Mouse (Mus musculus) limb, embryonic 11.5 days (tissue): ENCODE measurements around the gene Cxcl15. TPM values are rescaled to one million over a fixed set of nuclear protein-coding genes. Genes with fewer than 3 reads are reported as not detected.
"Not testable (repeated sequence)": the region's sequence is repeated elsewhere in the genome, so short reads cannot be mapped to it uniquely, and the experiment has no call there.

Experiments used
- ATAC-seq: fragments of 200-750 bp; cut with Nextera tagmentation; 2 replicates; pipeline ENCODE4 v1.8.0; 2017; ENCODE audit warnings: low read depth; ENCODE audit not compliant: insufficient number of reproducible peaks, low FRiP score, low TSS enrichment
- DNase-seq: peaks from one replicate; pipeline ENCODE4 v3.0.0-alpha.2; 2015; ENCODE audit warnings: low spot score
- H3K27ac ChIP-seq: fragments of 300-500 bp; sonication (generic); replicated peaks from 2 replicates; pipeline ENCODE4 v1.5.1; 2014; ENCODE audit warnings: low read depth, mild to moderate bottlenecking, low read length
- H3K27me3 ChIP-seq: fragments of 300-500 bp; sonication (generic); 2 replicates; pipeline ENCODE4 v1.6.1; 2014; ENCODE audit warnings: mild to moderate bottlenecking, low read length, mixed read lengths; ENCODE audit not compliant: control insufficient read depth, insufficient read depth
- H3K36me3 ChIP-seq: fragments of 300-500 bp; sonication (generic); 2 replicates; pipeline ENCODE4 v1.6.1; 2014; ENCODE audit warnings: mild to moderate bottlenecking, low read length, moderate library complexity, mixed read lengths; ENCODE audit not compliant: control insufficient read depth, insufficient read depth
- H3K4me1 ChIP-seq: fragments of 300-500 bp; sonication (generic); 2 replicates; pipeline ENCODE4 v1.6.1; 2014; ENCODE audit warnings: low read length, mixed read lengths; ENCODE audit not compliant: control insufficient read depth, insufficient read depth
- H3K4me2 ChIP-seq: fragments of 300-500 bp; sonication (generic); 2 replicates; pipeline ENCODE4 v1.6.1; 2014; ENCODE audit warnings: low read depth, mild to moderate bottlenecking, moderate library complexity; ENCODE audit not compliant: severe bottlenecking
- H3K4me3 ChIP-seq: fragments of 300-500 bp; sonication (generic); 2 replicates; pipeline ENCODE4 v1.5.1; 2014; ENCODE audit warnings: low read depth, low read length
- H3K9ac ChIP-seq: fragments of 300-500 bp; sonication (generic); 2 replicates; pipeline ENCODE4 v1.6.1; 2014; ENCODE audit warnings: mild to moderate bottlenecking, low read length
- H3K9me3 ChIP-seq: fragments of 300-500 bp; sonication (generic); 2 replicates; pipeline ENCODE4 v1.6.1; 2016; ENCODE audit warnings: low read length; ENCODE audit not compliant: control insufficient read depth
- WGBS: fragments of 180-500 bp; shearing (Covaris S2); extraction: QIAGEN DNeasy Blood & Tissue Kit; methylation state at CpG from one replicate; pipeline ENCODE4 v1.1.7; 2014; 5-methylcytosine and 5-hydroxymethylcytosine counted together
- polyA plus RNA-seq: library from polyadenylated mRNA; unstranded; fragments of >200 nt; fragmentation: Nextera tagmentation; extraction: Ambion mirVana; gene quantifications from 2 replicates; pipeline ENCODE4 v1.2.1, GENCODE M21; 2014

The Cxcl15 gene
- polyA plus RNA-seq, 1 experiment from 2014 or later, result not detected

DNA sequence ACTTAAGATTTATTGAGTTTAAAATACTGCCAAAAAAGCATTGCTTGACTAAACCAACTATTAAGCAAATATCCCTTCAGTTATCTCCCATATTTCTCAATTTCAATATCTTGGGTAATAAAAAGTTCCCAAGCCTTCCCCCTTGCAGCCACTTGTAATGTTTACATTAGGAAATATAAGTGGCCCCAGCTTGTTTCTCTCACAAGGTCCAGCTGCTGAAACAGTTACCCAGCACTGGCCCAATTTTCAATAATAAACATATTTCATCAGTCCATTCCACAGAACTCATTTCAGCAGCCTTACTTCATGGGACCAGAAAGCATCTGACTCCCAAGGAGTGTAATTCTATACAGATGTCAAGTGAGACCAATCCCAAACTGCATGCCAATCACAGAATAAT is 25.4 kb downstream of the Cxcl15 start:
- no peak overlapping the region for H3K27ac ChIP-seq
- no peaks in the 10 kb centered on the region for H3K36me3 ChIP-seq
- no peaks in the 10 kb centered on the region for H3K4me1 ChIP-seq
- H3K27me3 ChIP-seq, result no peaks in the 10 kb centered on the region
- no peak overlapping the region for H3K9ac ChIP-seq
- DNase-seq (no peak), ATAC-seq (peak; percentile 72; the same call in 1 of the 2 replicates)
- H3K9me3 ChIP-seq, result no peaks in the 10 kb centered on the region
- no peak overlapping the region for H3K4me2 ChIP-seq
- H3K4me3 ChIP-seq, result no peak overlapping the region

DNA sequence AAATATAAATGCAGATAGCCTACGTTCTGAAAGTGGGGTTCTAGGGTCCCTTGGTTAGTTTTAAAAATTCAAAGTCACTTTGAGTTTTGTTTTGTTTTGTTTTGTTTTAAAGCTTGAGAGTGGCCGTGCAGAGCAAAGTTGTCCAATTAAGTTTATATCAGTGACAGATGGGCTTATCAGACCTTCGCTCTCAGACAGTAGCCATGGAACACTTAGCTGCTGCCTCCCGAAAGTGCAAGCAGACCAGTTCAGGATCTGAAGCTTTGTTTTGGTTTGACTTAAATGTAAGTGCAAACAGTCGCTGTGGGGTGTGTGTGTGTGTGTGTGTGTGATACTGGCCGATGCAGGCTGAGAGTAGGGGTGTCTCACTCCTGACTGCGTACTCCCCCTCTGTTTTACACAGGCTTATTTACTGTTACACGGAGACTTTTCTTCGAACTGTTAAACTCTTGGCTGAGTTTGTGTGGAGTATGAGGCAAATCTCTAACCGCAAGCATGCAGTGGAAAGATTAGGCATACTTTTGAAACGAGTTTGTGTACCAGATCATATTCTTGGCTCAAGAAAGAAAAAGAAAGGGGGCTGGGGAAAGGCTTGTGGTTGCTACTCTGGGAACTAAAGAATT is 37.9 kb downstream of the Cxcl15 start:
- DNase-seq (no peak), ATAC-seq (no peak)
- no peak overlapping the region for H3K4me3 ChIP-seq
- H3K9me3 ChIP-seq, result no peaks in the 10 kb centered on the region
- no peaks in the 10 kb centered on the region for H3K36me3 ChIP-seq
- no peak overlapping the region for H3K4me2 ChIP-seq
- WGBS, result 81% methylated on average over 11 of the region's 11 CpGs
- no peak overlapping the region for H3K9ac ChIP-seq
- no peaks in the 10 kb centered on the region for H3K27me3 ChIP-seq
- H3K4me1 ChIP-seq, result no peaks in the 10 kb centered on the region
- no peak overlapping the region for H3K27ac ChIP-seq

- Histone ChIP-seq H3K9ac (no peak overlapping the region), H3K27me3 (no peaks in the 10 kb centered on the region), H3K4me3 (no peak overlapping the region), H3K4me1 (no peaks in the 10 kb centered on the region), H3K36me3 (no peaks in the 10 kb centered on the region), H3K9me3 (no peaks in the 10 kb centered on the region), H3K4me2 (no peak overlapping the region), H3K27ac (no peak overlapping the region)
- 89% methylated on average over 8 of the region's 8 CpGs for WGBS
- DNase-seq, result no peak
- ATAC-seq, result no peak
Measured at GRCm38 (mm10) chr5:90832768-90833388, 38.5 kb downstream of the Cxcl15 start.

GRCm38 (mm10) chr5:90834436-90834835 is 40.1 kb downstream of the Cxcl15 start:
- WGBS, result 87% methylated on average over 4 of the region's 4 CpGs
- no peaks in the 10 kb centered on the region for H3K4me1 ChIP-seq
- H3K9me3 ChIP-seq, result no peaks in the 10 kb centered on the region
- no peak for ATAC-seq
- H3K27ac ChIP-seq, result no peak overlapping the region
- H3K9ac ChIP-seq, result no peak overlapping the region
- DNase-seq, result no peak
- no peak overlapping the region for H3K4me2 ChIP-seq
- H3K36me3 ChIP-seq, result no peaks in the 10 kb centered on the region
- H3K4me3 ChIP-seq, result no peak overlapping the region
- H3K27me3 ChIP-seq, result no peaks in the 10 kb centered on the region

- Histone ChIP-seq H3K4me1 (no peaks in the 10 kb centered on the region), H3K27ac (no peak overlapping the region), H3K4me2 (no peak overlapping the region), H3K9ac (no peak overlapping the region), H3K27me3 (no peaks in the 10 kb centered on the region), H3K9me3 (no peaks in the 10 kb centered on the region), H3K36me3 (no peaks in the 10 kb centered on the region), H3K4me3 (no peak overlapping the region)
- ATAC-seq (no peak), DNase-seq (no peak)
- 79% methylated on average over 5 of the region's 5 CpGs for WGBS
Measured at GRCm38 (mm10) chr5:90838582-90838981, 44.2 kb downstream of the Cxcl15 start.

- no peak overlapping the region for H3K4me2 ChIP-seq
- 83% methylated on average over 7 of the region's 7 CpGs for WGBS
Measured at GRCm38 (mm10) chr5:90840902-90841869, 46.9 kb downstream of the Cxcl15 start.

DNA sequence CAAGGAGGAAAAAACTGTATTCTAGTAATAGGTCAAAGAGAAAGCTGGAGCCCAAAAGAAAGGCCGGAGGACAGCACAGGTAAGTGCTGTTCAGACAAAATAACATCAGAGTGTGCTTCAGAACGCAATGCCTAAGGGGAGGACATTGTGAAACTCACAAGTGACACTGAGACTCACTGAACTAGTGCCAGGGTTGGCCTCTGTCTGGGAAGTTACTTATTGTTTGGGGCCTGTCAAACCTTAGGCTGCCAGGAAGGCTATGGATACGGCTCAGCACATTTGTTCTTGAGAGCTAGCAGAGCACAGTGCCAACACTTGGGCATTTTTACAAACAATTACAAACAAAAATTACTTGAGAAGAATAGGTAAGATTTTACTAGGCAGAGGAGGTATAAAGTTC is 49.6 kb downstream of the Cxcl15 start:
- H3K4me1 ChIP-seq, result no peaks in the 10 kb centered on the region
- H3K27ac ChIP-seq, result no peak overlapping the region
- no peaks in the 10 kb centered on the region for H3K9me3 ChIP-seq
- no peak overlapping the region for H3K4me3 ChIP-seq
- WGBS, result 85% methylated on average over 3 of the region's 3 CpGs
- no peaks in the 10 kb centered on the region for H3K36me3 ChIP-seq
- H3K27me3 ChIP-seq, result no peaks in the 10 kb centered on the region
- ATAC-seq, result no peak
- no peak for DNase-seq
- no peak overlapping the region for H3K9ac ChIP-seq
- no peak overlapping the region for H3K4me2 ChIP-seq

More at GRCm38 (mm10) chr5:90840902-90841869, 46.9 kb downstream of the Cxcl15 start:
- no peaks in the 10 kb centered on the region for H3K36me3 ChIP-seq
- ATAC-seq (no peak), DNase-seq (no peak)
- H3K9ac ChIP-seq, result no peak overlapping the region
- H3K27ac ChIP-seq, result no peak overlapping the region
- H3K9me3 ChIP-seq, result no peaks in the 10 kb centered on the region
- no peaks in the 10 kb centered on the region for H3K27me3 ChIP-seq
- H3K4me3 ChIP-seq, result no peak overlapping the region
- no peaks in the 10 kb centered on the region for H3K4me1 ChIP-seq

DNA sequence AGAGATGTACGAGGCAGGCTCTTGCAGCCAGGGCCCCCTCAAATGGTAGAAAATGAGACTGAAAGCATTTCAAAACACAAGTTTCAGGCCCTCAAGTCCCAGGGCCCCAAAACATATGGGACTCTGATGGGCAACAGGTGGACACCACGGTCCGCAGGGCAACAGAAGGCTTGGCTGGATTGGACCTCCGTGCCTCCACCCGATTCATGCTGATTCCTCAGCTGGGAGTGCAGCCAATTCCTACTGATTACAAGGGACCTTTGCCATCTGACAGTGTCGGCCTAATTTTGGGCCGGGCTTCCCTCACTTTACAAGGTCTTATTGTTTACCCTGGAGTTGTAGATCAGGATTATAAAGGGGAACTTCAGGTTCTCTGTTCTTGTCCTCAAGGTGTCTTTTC is 55.8 kb downstream of the Cxcl15 start:
- not testable (repeated sequence) for ATAC-seq, DNase-seq, H3K4me2 ChIP-seq, H3K9ac ChIP-seq, H3K4me3 ChIP-seq, H3K27ac ChIP-seq, H3K36me3 ChIP-seq, H3K9me3 ChIP-seq, H3K4me1 ChIP-seq, H3K27me3 ChIP-seq
- 94% methylated on average over 7 of the region's 7 CpGs for WGBS
